Mouse (Mus musculus) heart, embryonic 14.5 days (tissue): ENCODE data around the gene Zcchc14. TPM values are rescaled to one million over a fixed set of nuclear protein-coding genes. Genes with fewer than 3 reads are reported as not detected.

ENCODE experiments used
- ATAC-seq: fragments of 200-750 bp; cut with Nextera tagmentation; 2 replicates; pipeline ENCODE4 v1.8.0; 2017; ENCODE audit warnings: low read depth, moderate TSS enrichment; ENCODE audit not compliant: insufficient number of reproducible peaks, insufficient read depth, low FRiP score
- H3K27ac ChIP-seq, 2 experiments: fragments of 200-500 bp in 1 of 2; fragments of 300-500 bp in 1 of 2; sonication (generic) in 1 of 2; replicated peaks in 1 of 2; 2 replicates each; pipeline ENCODE4 v1.5.1; 2012 to 2014; ENCODE audit warnings: low read depth in 2 of 2, low read length in 2 of 2, control low read depth in 1 of 2, mild to moderate bottlenecking in 1 of 2, mixed read lengths in 1 of 2; ENCODE audit not compliant: control insufficient read depth in 1 of 2, insufficient read depth in 1 of 2
- H3K27me3 ChIP-seq: fragments of 300-500 bp; sonication (generic); 2 replicates; pipeline ENCODE4 v1.6.1; 2014; ENCODE audit warnings: mild to moderate bottlenecking, low read length, control low read depth; ENCODE audit not compliant: control insufficient read depth, insufficient read depth
- H3K36me3 ChIP-seq: fragments of 300-500 bp; sonication (generic); 2 replicates; pipeline ENCODE4 v1.6.1; 2014; ENCODE audit warnings: mild to moderate bottlenecking, control low read depth, low read length, mixed read lengths; ENCODE audit not compliant: control insufficient read depth, insufficient read depth
- H3K4me1 ChIP-seq, 2 experiments: fragments of 200-500 bp in 1 of 2; fragments of 300-500 bp in 1 of 2; sonication (generic) in 1 of 2; 2 replicates each; pipeline ENCODE4 v1.6.1; 2012 to 2014; ENCODE audit warnings: low read length in 2 of 2, control low read depth in 1 of 2, mixed read lengths in 1 of 2; ENCODE audit not compliant: control insufficient read depth in 2 of 2, insufficient read depth in 2 of 2
- H3K4me2 ChIP-seq: fragments of 300-500 bp; sonication (generic); 2 replicates; pipeline ENCODE4 v1.6.1; 2014; ENCODE audit warnings: mild to moderate bottlenecking, low read length
- H3K4me3 ChIP-seq, 2 experiments: fragments of 200-500 bp in 1 of 2; fragments of 300-500 bp in 1 of 2; sonication (generic) in 1 of 2; 2 replicates each; pipeline ENCODE4 v1.5.1; 2012 to 2014; ENCODE audit warnings: low read length in 2 of 2, mild to moderate bottlenecking in 2 of 2, control low read depth in 1 of 2, low read depth in 1 of 2, moderate library complexity in 1 of 2; ENCODE audit not compliant: control insufficient read depth in 1 of 2, insufficient read depth in 1 of 2
- H3K9ac ChIP-seq: fragments of 300-500 bp; sonication (generic); 2 replicates; pipeline ENCODE4 v1.6.1; 2014; ENCODE audit warnings: mild to moderate bottlenecking, low read length
- H3K9me3 ChIP-seq: fragments of 300-500 bp; sonication (generic); 2 replicates; pipeline ENCODE4 v1.6.1; 2016; ENCODE audit warnings: low read length, control low read depth; ENCODE audit not compliant: control insufficient read depth
- WGBS: fragments of 180-500 bp; shearing (Covaris S2); extraction: QIAGEN DNeasy Blood & Tissue Kit; methylation state at CpG from one replicate; pipeline ENCODE4 v1.1.7; 2014; 5-methylcytosine and 5-hydroxymethylcytosine counted together
- polyA plus RNA-seq: library from polyadenylated mRNA; unstranded; fragments of >200 nt; fragmentation: Nextera tagmentation; extraction: Ambion mirVana; gene quantifications from 2 replicates; pipeline ENCODE4 v1.2.1, GENCODE M21; 2014

Gene Zcchc14
- polyA plus RNA-seq, 1 experiment from 2014 or later: 13.9 TPM

- Histone ChIP-seq H3K27ac (no peak overlapping the region), H3K4me1 (peaks cover 8 to 9% of the 10 kb centered on the region in 2 experiments; a peak in 3 of 4 replicates), H3K4me3 (no peak overlapping the region), H3K27me3 (no peaks in the 10 kb centered on the region), H3K4me2 (no peak overlapping the region), H3K9me3 (no peaks in the 10 kb centered on the region), H3K36me3 (no peaks in the 10 kb centered on the region), H3K9ac (no peak overlapping the region)
- 61% methylated on average over 14 of the region's 14 CpGs for WGBS
- ATAC-seq: no peak
Observed at GRCm38 (mm10) chr8:121687455-121688161, 34.9 kb upstream of the Zcchc14 start.

- peaks cover 8 to 9% of the 10 kb centered on the region in 2 experiments; a peak in 3 of 4 replicates for H3K4me1 ChIP-seq
- no peaks in the 10 kb centered on the region for H3K27me3 ChIP-seq
- H3K9ac ChIP-seq: no peak overlapping the region
- ATAC-seq: no peak
- no peak overlapping the region for H3K4me2 ChIP-seq
- no peak overlapping the region for H3K4me3 ChIP-seq
- H3K27ac ChIP-seq: no peak overlapping the region
- no peaks in the 10 kb centered on the region for H3K9me3 ChIP-seq
- WGBS: 17% methylated on average over 4 of the region's 4 CpGs
- no peaks in the 10 kb centered on the region for H3K36me3 ChIP-seq
Observed at GRCm38 (mm10) chr8:121685419-121685818, 32.7 kb upstream of the Zcchc14 start.

DNA sequence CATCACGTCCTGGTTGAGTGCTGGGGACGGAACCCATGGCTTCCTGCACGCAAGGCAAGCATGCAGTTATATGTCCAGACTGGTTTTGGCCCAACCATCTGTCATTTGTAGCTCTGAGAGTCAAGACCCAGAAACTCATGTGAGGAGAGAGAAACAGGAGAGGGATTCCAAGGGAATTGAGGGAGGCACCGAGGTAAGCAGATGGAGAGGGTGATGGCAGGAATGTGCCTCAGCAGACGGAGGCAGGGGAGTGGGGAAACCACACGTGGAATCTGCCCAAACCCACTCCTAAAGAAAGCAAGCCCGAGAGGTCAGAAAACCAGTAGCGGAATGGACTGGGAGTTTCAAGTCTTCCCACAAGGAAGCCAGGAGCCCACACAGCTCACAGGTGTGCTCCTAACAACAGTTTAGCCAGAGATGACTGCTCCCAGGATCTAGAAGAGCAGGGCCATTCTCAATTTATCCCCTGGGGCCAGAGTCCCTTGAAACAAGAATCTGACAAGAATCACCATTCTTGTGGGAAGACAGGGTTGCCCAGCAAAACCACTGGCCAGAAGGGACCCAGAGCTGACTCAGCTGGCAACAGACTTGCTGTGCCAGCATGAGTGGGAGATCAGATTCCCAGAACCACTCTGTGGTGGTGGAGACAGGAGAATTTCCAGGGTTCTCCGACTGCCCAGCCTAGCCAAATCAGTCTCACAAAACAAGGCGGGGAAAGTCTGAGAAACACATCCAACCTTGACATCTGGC lies 30.6 kb upstream of the Zcchc14 start:
- Histone ChIP-seq H3K4me2 (no peak overlapping the region), H3K27ac (no peak overlapping the region), H3K9ac (no peak overlapping the region), H3K36me3 (no peaks in the 10 kb centered on the region), H3K4me1 (peaks cover 8 to 9% of the 10 kb centered on the region in 2 experiments; a peak in 3 of 4 replicates), H3K27me3 (no peaks in the 10 kb centered on the region), H3K4me3 (no peak overlapping the region), H3K9me3 (no peaks in the 10 kb centered on the region)
- no peak for ATAC-seq
- 70% methylated on average over 10 of the region's 10 CpGs for WGBS

GRCm38 (mm10) chr8:121681457-121681856 lies 28.8 kb upstream of the Zcchc14 start:
- no peak overlapping the region for H3K9ac ChIP-seq
- H3K9me3 ChIP-seq: no peaks in the 10 kb centered on the region
- H3K27ac ChIP-seq: no peak overlapping the region
- WGBS: 29% methylated on average over 10 of the region's 10 CpGs
- H3K27me3 ChIP-seq: no peaks in the 10 kb centered on the region
- H3K4me1 ChIP-seq: no peaks in the 10 kb centered on the region
- H3K4me2 ChIP-seq: no peak overlapping the region
- H3K4me3 ChIP-seq: no peak overlapping the region
- ATAC-seq: no peak
- H3K36me3 ChIP-seq: no peaks in the 10 kb centered on the region

DNA sequence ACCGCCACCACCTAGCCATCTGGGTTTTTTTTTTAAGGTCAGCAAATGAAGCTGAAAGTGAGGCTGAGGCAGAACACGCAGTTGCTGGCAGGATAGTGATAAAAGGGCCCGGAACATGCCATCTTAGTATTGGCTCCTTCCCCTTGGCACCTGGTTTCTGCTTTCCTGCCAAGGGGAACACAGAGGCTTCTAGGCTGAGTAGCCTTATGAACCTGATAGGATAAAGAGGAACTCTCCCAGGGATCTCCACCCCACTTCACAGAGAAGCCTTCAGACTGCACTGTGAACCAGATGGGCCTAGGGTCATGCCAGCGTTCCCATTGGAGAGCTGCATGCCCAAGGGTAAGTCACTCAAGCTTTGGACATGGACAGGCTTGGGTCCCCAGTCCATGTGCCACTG lies 28.2 kb upstream of the Zcchc14 start:
- ATAC-seq: no peak

DNA sequence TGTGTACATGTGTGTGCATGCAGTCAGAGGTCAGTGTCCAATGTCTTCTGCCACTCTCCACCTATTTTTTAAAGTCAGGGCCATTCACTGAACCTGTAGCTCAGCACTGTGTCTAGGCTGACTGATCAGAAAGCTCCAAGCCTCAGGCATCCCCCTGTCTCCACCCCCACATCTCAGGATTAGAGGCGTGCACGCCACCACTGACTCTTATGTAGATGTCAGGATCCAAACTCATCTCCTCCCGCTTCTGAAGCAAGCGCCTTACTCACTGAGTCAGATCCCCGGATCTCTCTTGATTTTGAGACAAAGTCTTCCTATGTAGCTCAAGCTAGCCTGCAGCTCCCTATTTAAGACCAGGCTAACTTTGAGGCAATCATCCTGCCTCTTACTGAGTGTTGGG lies 26.0 kb upstream of the Zcchc14 start:
- Histone ChIP-seq H3K9me3 (no peaks in the 10 kb centered on the region), H3K27me3 (no peaks in the 10 kb centered on the region), H3K36me3 (no peaks in the 10 kb centered on the region), H3K27ac (no peak overlapping the region), H3K4me2 (no peak overlapping the region), H3K4me1 (no peaks in the 10 kb centered on the region), H3K4me3 (no peak overlapping the region), H3K9ac (no peak overlapping the region)
- WGBS: 64% methylated on average over 5 of the region's 5 CpGs
- ATAC-seq: no peak

More for the DNA sequence above, 28.2 kb upstream of the Zcchc14 start:
- 73% methylated on average over 4 of the region's 4 CpGs for WGBS
- no peaks in the 10 kb centered on the region for H3K36me3 ChIP-seq
- H3K4me1 ChIP-seq: no peaks in the 10 kb centered on the region
- no peaks in the 10 kb centered on the region for H3K9me3 ChIP-seq
- H3K27me3 ChIP-seq: no peaks in the 10 kb centered on the region
- H3K27ac ChIP-seq: no peak overlapping the region
- H3K4me2 ChIP-seq: no peak overlapping the region
- no peak overlapping the region for H3K9ac ChIP-seq
- H3K4me3 ChIP-seq: no peak overlapping the region

DNA sequence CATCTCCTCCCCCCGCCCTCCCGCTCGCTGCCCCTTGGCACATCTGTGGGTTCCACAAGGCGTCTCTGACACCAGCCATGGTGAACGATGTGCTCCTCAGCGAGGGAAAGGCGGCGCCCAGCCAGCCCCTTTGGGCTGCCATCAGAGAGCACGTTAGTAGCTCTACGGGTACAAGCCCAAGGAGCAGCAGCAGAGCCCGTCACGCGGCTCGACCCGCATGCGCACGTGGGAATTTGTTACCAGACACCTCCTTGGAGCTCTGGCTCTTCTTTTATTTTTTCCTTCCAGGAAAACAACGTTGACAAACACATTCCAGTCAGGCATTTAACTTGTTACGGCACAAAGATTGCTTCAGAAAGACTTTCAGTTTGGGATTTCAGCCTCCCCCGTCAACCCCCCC lies 23.0 kb upstream of the Zcchc14 start:
- Histone ChIP-seq H3K9ac (no peak overlapping the region), H3K4me3 (no peak overlapping the region), H3K4me1 (no peaks in the 10 kb centered on the region), H3K9me3 (no peaks in the 10 kb centered on the region), H3K36me3 (no peaks in the 10 kb centered on the region), H3K27ac (no peak overlapping the region), H3K4me2 (no peak overlapping the region; the same call in 1 of the 2 replicates), H3K27me3 (no peaks in the 10 kb centered on the region)
- 43% methylated on average over 20 of the region's 20 CpGs for WGBS
- ATAC-seq: no peak
